Mouse (Mus musculus) T-cell, adult 66 days (primary cell): ENCODE data around the gene Rhox2g. TPM values are rescaled to one million over a fixed set of nuclear protein-coding genes. Genes with fewer than 3 reads are reported as not detected.

ENCODE experiments used
- total RNA-seq, 2 experiments: library from RNA; stranded (reverse); gene quantifications; 3 replicates in 1 of 2; 4 replicates in 1 of 2; pipeline ENCODE4 v1.2.4; 2023

Gene Rhox2g
- total RNA-seq: not detected

GRCm38 (mm10) chrX:37643370-37643769 is at the start of gene Rhox2g:
Gene Rhox2g (minus strand): TSS chrX:37643470.

GRCm38 (mm10) chrX:37673177-37673576 is 29.9 kb upstream of the Rhox2g start, which contains the start of gene Rhox2h:
Gene Rhox2h (minus strand): TSS chrX:37673277.

GRCm38 (mm10) chrX:37668664-37669063 is 25.4 kb upstream of the Rhox2g start, which contains the start of gene Rhox3h:
Gene Rhox3h (minus strand): TSS chrX:37668764.

GRCm38 (mm10) chrX:37651227-37651626 is 8.0 kb upstream of the Rhox2g start, which contains the start of gene Rhox4g:
Gene Rhox4g (minus strand): TSS chrX:37651327.

GRCm38 (mm10) chrX:37628512-37628911 is 14.8 kb downstream of the Rhox2g start, which contains the start of gene Rhox3g:
Gene Rhox3g (minus strand): TSS chrX:37628612.

GRCm38 (mm10) chrX:37607604-37608003 is 35.7 kb downstream of the Rhox2g start, which contains the start of gene Rhox4f:
Gene Rhox4f (minus strand): TSS chrX:37607704.

Other genes with a start within 250 kb of the Rhox2g start
- not detected for gene Rhox2b, start 231.4 kb downstream of the Rhox2g start, total RNA-seq
- not detected for gene Rhox4b, start 211.0 kb downstream of the Rhox2g start, total RNA-seq
- not detected for gene Rhox2c, start 189.8 kb downstream of the Rhox2g start, total RNA-seq
- gene Rhox3c, start 184.9 kb downstream of the Rhox2g start, total RNA-seq: not detected
- gene Rhox4c, start 163.1 kb downstream of the Rhox2g start, total RNA-seq: not detected
- not detected for gene Rhox2d, start 150.0 kb downstream of the Rhox2g start, total RNA-seq
- gene Rhox4d, start 129.1 kb downstream of the Rhox2g start, total RNA-seq: not detected
- not detected for gene Rhox2e, start 113.0 kb downstream of the Rhox2g start, total RNA-seq
- not detected for gene Rhox3e, start 101.5 kb downstream of the Rhox2g start, total RNA-seq
- not detected for gene Rhox4e, start 86.1 kb downstream of the Rhox2g start, total RNA-seq
- not detected for gene Rhox2f, start 72.1 kb downstream of the Rhox2g start, total RNA-seq
- not detected for gene Rhox3f, start 62.5 kb downstream of the Rhox2g start, total RNA-seq
- not detected for gene Rhox4f, start 35.8 kb downstream of the Rhox2g start, total RNA-seq
- not detected for gene Rhox3g, start 14.9 kb downstream of the Rhox2g start, total RNA-seq
- gene Rhox4g, start 7.9 kb upstream of the Rhox2g start, total RNA-seq: not detected
- gene Rhox3h, start 25.3 kb upstream of the Rhox2g start, total RNA-seq: not detected
- gene Rhox2h, start 29.8 kb upstream of the Rhox2g start, total RNA-seq: not detected
- gene Rhox5, start 161.4 kb upstream of the Rhox2g start, total RNA-seq: not detected
- not detected for gene Rhox6, start 183.4 kb upstream of the Rhox2g start, total RNA-seq
- gene Rhox7a, start 188.2 kb upstream of the Rhox2g start, total RNA-seq: not detected
- gene Rhox8, start 235.5 kb upstream of the Rhox2g start, total RNA-seq: not detected